Mouse (Mus musculus): ENCODE data around the gene Olfr1450.
"Not testable (repeated sequence)": the region's sequence is repeated elsewhere in the genome, so short reads cannot be mapped to it uniquely, and the experiment has no call there.

Olfr1450 gene

DNA sequence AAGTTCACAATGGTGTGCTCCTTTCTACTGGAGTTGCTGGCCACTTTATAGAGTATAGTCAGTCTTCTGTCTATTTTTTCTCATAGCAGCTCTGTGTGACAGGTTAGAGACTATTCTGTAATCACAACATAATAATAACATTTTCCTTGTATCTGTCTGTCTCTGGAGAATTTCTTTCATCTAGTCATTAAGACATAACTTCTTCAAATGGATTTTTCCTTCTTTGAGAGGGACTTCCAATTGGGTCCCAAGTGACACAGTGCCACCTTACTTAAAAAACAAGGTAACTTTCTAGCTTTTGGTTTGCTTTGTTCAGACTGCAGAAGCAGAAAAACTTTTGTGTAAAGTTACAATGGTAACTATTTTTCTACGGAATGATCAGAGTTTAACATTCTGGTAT lies at the start of gene Olfr1450:
Gene Olfr1450, plus strand, starts transcription at position 301 of the 400 bp plus-strand sequence.
- no peak for DNase-seq (ENCODE audit: extremely low spot score)

DNA sequence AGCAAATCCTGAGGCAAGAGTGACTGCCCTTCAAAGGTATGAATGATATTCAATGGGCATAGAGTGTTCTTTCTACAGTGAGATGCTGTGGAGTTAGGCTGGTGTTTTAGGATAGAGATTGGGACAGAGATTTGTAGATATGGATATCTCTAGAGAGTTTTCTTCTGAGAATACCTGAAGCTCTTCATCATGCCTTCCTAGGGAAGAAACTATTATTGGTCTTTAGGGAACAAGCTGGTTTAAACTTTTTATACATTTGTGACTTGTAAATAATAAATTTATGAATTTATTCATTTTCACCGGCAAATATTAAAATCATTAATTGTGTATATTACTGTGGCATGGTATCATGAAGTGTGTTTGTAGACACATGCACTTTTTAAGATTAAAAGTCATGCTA lies 46.4 kb upstream of the Olfr1450 start, which contains the start of gene Olfr1447:
Gene Olfr1447, minus strand, starts transcription at position 101 of the 400 bp plus-strand sequence.
- DNase-seq (ENCODE audit: extremely low spot score): no peak

GRCm38 (mm10) chr19:12924319-12924718 lies 25.7 kb upstream of the Olfr1450 start, which contains the start of gene Olfr1448:
TSS of gene Olfr1448 (minus strand) at chr19:12924419.
- no peak for DNase-seq (ENCODE audit: extremely low spot score)

- DNase-seq (ENCODE audit: extremely low spot score): no peak
Measured at GRCm38 (mm10) chr19:12930540-12930939, 19.5 kb upstream of the Olfr1450 start, which contains the start of gene Olfr1449. TSS of gene Olfr1449 (plus strand) at chr19:12930840.

DNA sequence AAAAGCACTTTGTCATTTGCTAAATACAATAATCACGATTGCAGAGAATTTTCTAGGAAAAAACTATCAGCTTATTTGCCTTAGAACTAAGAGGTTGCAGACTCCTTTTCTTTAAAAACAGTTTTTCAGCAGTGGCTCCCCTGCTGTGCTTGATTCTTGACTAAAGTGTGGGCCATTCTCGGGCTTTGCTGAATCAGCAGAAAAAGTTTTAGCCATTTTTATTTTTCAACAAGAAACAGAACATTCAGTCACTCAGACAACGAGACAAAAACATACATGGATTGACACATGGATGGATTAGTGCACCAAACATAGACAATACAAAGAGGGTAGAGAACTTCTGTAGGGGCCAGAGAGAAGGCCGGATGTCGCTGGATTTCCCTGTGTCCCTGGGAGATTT lies 20.0 kb downstream of the Olfr1450 start:
- DNase-seq (ENCODE audit: extremely low spot score): not testable (repeated sequence)

DNA sequence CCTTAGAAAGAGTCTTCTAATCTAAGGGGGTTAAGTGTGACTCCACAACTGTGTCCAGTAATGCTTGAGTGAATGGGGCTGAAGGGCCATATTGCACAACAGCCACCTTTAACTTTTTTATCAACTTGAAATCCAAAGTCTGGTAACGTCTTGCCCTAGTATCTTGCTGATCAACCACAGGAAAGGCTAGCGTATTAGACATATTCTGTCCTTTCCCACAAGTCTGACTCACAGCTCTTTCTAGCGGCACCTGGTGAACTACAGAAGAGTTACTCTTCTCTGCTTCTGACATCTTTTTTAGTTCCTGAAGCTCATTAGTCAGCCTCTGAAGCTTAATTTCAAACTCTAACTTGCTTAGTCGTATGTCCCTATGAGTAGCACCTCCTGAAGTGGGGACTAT lies 42.3 kb downstream of the Olfr1450 start:
- DNase-seq (ENCODE audit: extremely low spot score): not testable (repeated sequence)

DNA sequence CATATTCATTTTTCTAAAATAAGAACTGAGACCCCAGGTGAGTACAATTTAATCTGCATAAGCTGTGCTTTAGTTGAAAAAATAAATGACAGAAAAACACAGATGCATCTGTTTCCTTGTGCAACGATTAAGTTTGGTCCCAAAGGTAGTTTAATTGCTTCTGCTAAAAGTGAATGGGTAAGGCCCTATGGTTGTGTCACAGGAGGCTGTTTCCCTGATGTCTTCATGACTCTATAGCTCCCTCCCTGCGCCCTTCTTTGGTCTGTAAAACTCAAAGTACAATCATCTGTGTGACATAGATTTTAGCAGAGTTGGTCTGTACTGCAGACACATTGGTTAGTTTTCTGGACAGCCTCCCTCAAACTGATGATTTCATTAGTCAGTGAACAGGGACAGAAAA lies 44.7 kb downstream of the Olfr1450 start, which contains the start of gene Olfr1451:
Gene Olfr1451, plus strand, starts transcription at position 301 of the 400 bp plus-strand sequence.
- DNase-seq (ENCODE audit: extremely low spot score): no peak
